Mouse (Mus musculus) embryo, embryonic 10.5 days (tissue): ENCODE measurements around the gene Matk.

Source experiments
- DNase-seq: peaks from one replicate; pipeline ENCODE4 v3.0.0-alpha.2; 2015; ENCODE audit warnings: low spot score

The Matk gene

GRCm38 (mm10) chr10:81286586-81286985 lies 33.9 kb downstream of the Matk start:
- DNase-seq = no peak

GRCm38 (mm10) chr10:81287513-81288157 lies 34.9 kb downstream of the Matk start:
- DNase-seq = peak; percentile 45

- peak; percentile 59 for DNase-seq
Observed at GRCm38 (mm10) chr10:81288601-81289000, 35.9 kb downstream of the Matk start.

DNA sequence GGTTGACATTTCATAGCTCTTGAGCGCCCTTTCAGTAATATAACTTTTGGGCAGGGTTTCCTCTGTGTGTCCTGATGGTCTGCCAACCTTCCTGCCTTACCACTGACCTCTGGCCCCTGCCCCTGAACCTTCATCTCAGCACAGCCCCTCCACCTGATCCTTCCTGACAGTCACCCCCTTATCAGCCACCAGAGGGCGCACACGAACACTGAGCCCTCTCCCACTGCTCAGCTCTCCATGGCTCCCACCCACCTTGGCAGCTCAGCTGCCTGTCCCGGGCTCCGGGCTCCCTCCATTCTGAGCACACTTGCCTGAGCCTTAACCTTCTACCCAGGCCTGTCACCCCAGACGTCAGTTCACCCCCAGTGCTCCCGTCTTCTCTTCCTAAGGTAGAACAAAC lies 36.5 kb downstream of the Matk start:
- peak; percentile 85 for DNase-seq

DNA sequence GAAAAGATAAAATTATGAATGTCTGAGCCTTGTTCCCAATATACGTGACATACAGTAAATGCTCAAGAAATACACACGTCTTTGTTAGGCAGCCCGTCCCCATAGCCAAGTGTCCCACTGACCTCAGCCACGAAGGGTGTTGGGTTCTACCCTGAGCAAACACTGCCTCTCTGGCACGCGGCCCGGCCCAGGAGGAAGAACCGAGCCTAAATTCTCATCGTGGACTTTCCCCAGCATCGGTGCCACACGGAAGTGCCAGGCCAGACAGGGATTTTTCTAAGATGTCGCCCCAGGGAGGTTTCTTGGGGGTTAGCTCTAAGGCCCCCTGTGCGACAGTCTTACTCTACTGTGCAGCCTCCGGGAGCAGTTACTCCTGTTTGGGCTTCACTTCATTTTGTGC lies 37.1 kb downstream of the Matk start:
- DNase-seq = no peak

GRCm38 (mm10) chr10:81290698-81291460 lies 38.1 kb downstream of the Matk start:
- DNase-seq = no peak

GRCm38 (mm10) chr10:81291511-81292104 lies 38.9 kb downstream of the Matk start, which contains the start of gene Tjp3:
Gene Tjp3, minus strand, starts transcription at chr10:81291581.
- no peak for DNase-seq

GRCm38 (mm10) chr10:81292554-81293333 lies 40.0 kb downstream of the Matk start, which contains the start of gene Pip5k1c:
Gene Pip5k1c, plus strand, starts transcription at chr10:81292963.
- peak; percentile 100 for DNase-seq

GRCm38 (mm10) chr10:81293334-81294030 lies 40.7 kb downstream of the Matk start:
- no peak for DNase-seq

- no peak for DNase-seq
Observed at GRCm38 (mm10) chr10:81294442-81294841, 41.7 kb downstream of the Matk start.

DNA sequence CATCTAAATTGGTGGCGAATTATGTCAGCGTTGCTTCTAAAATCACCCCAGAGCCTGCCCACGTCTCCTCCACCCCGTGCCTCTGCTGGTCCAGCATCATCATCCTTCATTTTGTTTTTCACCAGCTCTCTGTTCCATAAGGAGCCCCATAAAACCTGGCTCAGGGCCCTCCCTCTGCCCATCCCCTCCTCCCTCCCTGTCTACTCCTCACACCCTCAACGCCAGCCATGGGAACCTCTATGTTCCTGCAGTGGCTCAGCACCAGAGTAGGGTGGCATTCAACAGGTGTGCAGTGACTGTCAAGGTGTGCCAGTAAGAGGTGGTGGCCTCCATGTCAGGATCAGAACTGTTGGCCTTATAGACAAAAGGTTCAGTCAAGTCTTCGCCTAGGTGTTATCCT lies 42.5 kb downstream of the Matk start:
- no peak for DNase-seq

GRCm38 (mm10) chr10:81297246-81297645 lies 44.5 kb downstream of the Matk start:
- DNase-seq = no peak

GRCm38 (mm10) chr10:81297845-81298244 lies 45.1 kb downstream of the Matk start:
- no peak for DNase-seq

GRCm38 (mm10) chr10:81298369-81299100 lies 45.8 kb downstream of the Matk start:
- DNase-seq = no peak

DNA sequence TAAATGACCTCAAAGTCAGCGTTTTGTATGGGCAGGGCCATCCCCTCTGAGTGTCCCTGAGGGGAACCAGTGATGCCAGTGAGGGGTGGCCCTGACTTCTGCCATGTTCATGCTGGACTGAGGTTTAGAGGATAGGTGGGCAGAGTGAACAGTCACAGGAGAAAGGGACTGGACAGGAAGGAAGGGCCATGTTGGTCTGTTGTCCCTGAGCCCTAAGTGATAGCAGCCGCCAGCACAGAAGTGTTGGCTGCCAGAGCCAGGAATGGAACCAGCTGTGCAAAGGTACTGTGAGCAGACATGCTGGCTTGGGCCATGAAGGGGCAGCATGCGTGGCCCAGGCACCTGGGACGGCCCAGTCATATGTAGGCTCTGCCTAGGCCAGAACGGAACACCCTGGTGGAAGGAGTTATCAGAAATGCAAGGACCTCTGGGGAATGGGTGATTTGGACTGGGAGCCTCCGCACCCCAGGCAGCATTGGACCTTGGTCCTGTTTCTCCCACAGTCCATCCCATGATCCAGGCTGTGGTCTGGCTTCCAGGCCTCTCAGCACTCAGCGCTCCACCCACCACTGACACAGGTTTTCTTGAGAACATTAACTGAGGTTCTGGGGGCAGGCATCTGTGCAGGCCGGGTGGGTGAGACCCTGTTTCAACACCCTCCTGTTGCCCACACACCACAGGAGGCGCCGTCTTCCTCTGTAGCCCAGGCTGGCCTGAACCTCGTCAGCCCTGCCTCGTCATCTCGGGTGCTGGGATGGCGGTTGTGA lies 47.0 kb downstream of the Matk start:
- DNase-seq = no peak

GRCm38 (mm10) chr10:81300352-81300907 lies 47.7 kb downstream of the Matk start:
- DNase-seq = no peak

DNA sequence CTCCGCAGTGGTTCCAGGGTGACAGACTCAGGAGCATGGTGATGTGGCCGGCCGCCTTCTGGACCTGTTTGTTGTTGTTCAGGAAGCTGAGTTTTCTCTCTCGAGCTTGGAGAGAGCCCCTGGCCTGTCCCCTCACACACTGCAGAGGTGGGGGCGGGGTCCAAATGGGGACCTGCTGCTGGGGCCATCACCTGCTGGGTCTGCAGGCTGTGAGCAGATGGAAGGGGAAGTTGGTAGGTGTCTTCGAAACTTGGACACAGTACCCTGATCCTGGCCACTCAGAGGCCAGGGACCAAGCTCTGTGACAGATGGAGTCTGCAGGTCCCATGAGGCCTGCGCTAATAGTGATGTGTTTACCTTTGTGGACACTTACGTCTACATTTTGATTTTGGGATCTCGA lies 48.6 kb downstream of the Matk start:
- no peak for DNase-seq

DNA sequence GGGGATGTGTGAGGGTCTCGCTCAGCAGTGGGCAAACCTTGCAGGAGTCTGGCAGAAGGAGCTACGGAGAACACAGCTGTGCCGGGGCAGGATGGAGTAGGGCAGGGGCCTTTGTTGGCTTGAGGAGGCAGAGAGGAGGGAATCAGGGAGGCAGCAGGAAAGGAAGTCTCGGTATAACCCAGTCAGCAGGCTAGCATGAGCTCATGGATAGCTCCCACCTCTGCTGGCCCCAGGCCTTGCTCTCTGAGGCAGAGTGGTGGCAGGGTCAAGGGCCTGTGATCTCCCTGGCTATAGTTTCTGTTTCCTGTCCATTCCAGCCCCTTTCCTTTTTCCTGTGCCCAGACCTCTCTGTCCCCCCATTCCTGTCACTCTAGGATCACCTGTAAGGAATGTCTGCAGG lies 49.6 kb downstream of the Matk start:
- no peak for DNase-seq

- DNase-seq = no peak
Observed at GRCm38 (mm10) chr10:81302781-81303218, 50.1 kb downstream of the Matk start.

DNA sequence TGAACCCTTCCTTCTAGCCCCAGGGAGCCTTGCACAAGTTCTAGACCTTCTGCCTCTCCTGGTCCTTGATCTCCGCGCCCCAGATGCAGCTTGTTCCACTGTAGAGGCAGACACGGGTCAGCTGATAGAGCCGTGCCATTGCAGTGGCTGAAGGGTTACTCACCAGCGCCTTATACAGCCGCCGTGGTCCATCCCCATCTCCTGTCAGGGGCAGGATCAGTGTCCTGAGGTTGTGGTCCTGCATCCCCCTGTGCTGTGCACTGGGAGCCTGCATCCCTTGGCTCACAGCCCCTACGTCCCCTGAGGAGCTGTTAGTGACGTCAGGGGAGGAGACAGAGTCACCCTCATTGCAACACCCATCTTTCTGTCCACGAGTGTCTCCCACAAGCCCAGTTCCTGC lies 50.5 kb downstream of the Matk start:
- DNase-seq = no peak
